Mouse (Mus musculus): ENCODE results near the gene Maco1.
"Not testable (repeated sequence)": the region's sequence is repeated elsewhere in the genome, so short reads cannot be mapped to it uniquely, and the experiment has no call there.

The Maco1 gene

DNA sequence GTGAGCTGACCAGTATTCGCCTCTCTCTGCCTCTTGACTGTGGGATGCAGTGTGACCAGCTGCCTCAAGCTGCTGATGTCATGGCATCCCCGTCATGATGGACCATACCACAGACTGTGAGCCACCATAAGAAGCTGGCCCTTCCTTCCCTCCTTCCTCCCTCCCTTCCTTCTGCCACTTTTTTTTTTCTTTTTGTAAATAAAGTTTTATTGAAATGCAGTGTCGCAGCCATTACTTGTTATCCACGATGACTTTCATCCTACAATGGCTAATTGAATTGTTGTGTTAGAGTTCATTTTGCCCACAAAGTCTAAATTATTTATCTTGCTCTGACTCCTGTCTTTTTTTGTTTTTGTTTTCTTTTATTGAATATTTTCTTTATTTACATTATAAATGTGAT, 5.3 kb upstream of the Maco1 start:
- no peak for DNase-seq (ENCODE audit: low spot score)

DNA sequence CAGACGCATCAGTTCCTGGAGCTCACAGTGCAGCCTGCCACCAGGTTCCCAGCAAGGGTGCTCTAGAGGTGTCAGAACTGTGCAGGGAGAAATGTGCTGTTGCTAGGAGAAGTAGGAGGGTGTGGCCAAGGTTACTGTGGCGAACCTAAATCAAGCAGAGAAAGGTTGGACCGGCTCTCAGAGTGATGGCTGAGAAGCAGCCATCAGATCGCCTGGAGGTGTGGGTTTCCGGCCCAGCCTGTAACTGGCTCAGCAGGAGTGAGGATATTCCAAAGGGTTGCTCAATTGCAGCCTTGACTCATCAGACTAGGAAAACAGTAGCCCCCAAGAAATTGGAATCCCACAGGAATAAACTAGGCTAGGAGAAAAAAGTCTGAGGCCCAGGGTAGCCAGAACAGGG, 3.4 kb upstream of the Maco1 start:
- no peak for DNase-seq (ENCODE audit: low spot score)

DNA sequence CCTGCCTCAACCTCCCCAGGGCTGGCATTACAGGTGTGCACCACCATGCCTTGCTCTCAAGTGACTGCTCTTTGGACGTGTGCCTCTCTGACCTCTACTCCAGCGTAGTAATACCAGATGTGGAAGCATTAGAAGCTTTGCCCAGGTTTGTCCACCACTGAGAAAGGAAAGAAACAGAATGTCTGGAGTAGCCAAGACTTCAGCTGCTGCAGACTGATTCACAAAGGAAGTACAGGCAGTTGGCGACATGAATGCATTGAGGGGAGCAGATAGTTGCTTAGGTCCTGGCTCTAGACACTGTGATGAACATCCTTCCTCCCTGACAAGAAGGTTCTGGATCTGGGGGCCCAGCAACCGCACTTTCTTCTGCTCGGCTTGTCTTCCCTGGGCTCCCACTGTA, 2.9 kb upstream of the Maco1 start:
- DNase-seq (ENCODE audit: low spot score) = no peak

DNA sequence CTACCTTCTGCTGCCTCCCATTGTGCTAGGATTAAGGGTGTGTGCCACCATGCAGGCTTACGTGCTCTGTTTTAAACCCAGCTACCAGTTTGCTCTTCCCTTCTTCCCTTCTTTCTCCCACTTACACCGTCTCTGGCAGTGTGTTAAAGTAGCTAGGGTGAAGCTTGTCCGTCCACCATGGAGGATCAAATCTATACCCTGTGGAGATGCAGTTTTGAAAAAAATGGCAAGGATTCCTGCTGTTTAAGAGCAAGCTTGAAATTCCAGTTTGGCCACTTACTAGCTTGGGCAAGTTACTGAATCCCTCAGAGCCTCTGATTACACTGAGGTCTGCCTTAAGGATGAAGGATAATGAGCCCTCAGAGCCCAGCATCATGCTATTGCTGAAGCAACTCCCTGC, 2.2 kb upstream of the Maco1 start:
- no peak for DNase-seq (ENCODE audit: low spot score)

DNA sequence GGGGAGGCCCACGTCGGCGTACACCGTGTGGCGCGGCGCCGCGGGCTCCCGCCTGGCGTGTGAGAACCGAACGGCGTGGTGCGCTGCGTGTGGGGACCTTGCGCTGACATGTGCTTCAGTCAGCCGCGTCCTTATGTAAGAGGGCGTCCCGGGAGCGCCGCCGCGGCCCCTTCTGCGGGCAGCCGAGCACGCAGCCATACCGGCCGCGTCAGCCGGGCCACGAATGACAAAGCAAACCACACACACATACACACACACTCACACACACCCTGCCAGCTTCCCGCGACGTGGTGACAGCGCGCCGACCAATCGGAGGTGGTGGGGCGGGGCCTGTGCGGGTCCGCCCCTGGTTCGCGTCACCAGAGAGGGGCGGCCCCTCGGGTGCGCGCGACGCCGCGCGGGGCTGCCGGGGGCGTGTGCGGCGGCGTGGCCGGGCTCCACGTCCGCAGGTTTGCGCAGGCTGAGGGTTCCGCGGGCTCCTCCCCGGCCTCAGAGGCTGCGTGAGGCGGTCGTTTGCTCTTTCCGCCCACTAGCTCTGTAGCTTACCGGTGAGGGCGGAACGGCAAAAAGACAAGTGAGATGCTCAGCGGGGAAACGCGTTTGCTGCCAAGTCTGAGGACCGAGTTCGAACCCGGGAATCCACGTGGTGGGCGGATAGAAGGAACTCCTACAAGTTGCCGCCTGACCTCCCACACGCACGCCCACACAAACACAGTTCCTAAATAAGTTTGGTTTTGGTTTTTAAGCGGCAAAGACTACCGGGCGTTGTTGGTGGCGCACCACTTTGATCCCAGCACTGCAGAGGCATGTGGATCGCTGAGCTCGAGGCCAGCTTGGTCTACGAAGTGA, 716 bp upstream of the Maco1 start:
- DNase-seq (ENCODE audit: low spot score) = peak; percentile 96

DNA sequence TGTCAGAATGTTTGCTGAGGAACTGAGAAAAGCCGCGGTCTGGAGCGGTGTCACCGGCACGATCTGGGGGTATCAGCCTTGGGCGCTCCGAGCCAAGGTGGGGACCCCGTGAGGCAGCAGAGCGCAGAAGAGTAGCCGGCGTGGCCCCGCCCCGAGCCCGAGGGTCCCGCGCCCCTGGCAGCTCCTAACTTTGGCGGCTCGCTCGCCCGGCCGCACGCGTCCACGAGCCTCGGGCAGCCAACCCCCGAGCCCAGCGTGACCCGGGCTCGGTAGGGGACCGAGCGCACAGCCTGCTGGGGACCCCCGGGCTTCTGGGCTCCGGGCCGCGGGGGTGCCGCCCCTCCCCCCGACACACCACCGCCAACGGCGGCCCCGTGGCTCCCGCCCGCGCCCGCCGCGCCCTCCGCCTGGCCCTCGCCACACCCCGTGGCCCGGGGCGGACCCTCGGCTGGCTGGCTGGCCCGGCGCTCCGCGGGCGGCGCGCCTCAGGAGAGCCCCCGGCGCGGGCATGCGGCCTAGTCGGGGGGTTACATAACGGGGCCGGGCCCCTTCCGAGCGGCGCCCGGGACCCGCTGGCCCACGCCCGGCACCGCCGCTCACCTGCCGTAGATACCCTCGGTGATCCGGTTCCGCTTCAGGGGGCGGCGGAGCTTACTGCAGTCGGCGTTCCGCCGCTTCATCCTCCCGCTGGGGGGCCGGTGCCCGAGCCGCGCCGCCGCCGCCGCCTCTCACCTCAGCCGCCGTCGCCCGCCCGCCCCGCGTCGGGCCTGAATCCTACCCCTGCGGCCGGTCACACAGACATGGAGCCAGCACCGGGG, 498 bp downstream of the Maco1 start:
- DNase-seq (ENCODE audit: low spot score) = no peak

DNA sequence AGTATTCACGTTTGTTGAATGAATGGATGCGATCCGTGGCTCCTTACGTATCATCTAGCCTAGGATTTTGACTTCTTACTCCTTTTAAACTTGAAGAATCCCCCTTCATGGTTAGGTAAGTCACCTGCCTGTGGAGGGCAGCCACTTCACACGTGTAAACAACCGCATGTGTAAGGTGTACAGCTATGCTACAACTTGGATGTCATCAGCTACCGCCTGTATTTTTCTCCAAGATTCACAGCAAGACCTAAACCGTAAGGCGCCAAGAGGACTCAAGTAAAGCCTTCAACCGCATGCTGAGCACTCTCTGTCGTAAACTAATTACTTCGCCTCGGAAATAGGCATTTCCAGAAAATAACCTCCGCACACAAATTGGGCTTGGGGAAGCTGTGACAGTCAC, 1.3 kb downstream of the Maco1 start:
- DNase-seq (ENCODE audit: low spot score) = peak; percentile 32

DNA sequence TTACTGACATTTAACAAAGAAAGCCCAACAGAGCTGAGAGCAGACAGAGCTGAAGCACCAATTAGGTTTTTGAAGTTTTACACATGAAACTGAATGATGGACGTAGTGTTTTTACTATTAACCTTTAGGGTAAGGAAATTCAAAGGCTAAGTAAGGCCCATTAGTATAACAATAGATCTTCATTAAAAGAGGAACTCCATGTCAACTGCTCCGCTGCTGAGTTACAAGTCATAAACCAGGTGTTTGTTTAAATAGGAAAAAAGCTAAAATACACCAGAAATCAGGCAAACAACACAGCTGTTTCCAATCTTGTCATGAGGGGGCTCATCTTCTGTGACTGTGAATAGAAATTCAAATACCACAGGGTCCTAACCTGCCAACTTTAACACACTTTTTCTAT, 1.9 kb downstream of the Maco1 start:
- DNase-seq (ENCODE audit: low spot score) = no peak

DNA sequence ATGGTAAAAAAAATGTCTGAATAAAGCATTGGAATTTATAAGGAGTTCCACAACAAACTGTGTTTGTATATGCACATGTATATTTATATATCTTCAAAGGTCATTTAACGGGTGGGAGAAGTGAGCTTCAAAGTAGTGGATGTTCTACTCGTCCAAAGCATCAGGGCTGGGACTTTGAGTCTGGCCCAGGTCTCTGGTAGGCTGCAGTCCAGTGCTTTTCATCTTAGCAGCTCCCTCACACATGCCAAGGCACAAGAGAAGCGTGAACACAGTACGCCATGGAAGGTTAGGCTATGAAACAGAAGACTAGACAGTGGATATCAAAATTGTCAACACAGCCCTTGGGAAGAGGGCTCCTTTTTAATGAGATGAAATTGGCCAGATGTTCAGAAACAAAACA, 2.6 kb downstream of the Maco1 start:
- DNase-seq (ENCODE audit: low spot score) = no peak

DNA sequence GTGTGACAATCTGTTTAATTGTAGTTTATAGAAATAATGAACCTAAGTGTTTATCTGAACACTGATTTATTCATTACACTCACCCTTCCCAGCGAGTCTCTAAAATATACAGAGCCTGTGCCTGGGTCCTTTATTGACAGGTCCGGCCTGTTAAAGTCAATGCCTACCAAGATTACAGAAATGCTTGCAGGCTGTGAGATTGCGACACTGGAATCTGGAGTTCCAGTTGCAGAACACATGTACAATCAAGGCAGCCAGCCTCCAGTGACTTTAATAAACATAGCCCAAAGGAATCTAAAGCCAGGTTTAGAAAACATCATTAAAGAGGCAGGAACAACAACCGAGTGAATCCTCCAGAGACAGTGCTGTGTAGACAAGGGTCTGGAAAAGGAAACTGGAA, 5.6 kb downstream of the Maco1 start:
- DNase-seq (ENCODE audit: low spot score) = no peak

DNA sequence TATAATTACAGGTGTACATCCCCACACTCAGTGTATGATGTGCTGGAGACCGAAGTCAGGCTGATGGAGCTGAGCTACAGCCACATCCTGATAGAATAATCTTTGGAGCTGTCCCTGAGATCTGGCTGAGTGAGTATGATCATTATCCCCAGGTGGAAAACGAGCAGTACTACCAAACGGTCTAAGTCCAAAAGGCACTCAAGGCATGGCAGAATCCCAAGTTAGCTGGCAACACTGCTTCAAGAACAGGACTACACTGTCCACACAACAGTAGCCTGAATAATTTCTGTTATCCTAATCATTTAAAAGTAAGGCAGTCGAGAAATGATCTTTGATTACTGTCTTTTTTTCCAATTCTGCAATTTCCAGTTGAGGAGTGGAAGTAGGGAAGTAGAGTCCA, 9.6 kb downstream of the Maco1 start:
- no peak for DNase-seq (ENCODE audit: low spot score)

DNA sequence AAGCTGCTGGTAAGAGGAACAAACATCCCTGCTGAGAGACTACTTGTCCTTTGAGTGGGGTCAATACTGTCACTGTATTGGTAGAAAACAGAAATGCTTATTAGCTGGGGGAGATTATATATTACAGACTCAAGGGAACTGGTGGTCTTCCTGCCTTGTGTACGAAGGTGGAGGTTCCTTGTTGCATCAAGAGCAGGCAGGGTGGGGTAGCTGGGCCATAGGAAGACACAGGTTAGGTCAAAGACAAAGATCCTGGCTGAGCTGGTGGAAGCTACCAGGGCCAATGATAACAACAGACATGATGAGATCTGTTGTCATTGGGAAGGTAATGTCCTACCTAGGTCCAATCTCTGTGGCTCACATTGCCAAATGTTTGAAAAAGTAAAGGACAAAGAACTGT, 12.9 kb downstream of the Maco1 start:
- no peak for DNase-seq (ENCODE audit: low spot score)

DNA sequence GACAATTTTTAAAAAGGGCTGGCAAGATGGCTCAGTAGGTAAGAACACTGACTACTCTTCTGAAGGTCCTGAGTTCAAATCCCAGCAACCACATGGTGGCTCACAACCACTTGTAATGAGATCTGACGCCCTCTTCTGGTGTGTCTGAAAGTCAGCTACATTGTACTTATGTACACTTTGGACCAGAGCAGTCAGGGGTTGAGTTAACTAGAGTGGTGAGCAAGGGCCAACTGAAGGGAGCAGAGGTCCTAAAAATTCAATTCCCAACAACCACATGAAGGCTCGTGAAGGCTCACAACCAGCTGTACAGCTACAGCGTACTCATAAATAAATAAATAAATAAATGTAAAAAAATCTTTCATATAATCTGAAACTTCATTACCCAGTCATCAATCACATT, 14.4 kb downstream of the Maco1 start:
- DNase-seq (ENCODE audit: low spot score) = not testable (repeated sequence)

DNA sequence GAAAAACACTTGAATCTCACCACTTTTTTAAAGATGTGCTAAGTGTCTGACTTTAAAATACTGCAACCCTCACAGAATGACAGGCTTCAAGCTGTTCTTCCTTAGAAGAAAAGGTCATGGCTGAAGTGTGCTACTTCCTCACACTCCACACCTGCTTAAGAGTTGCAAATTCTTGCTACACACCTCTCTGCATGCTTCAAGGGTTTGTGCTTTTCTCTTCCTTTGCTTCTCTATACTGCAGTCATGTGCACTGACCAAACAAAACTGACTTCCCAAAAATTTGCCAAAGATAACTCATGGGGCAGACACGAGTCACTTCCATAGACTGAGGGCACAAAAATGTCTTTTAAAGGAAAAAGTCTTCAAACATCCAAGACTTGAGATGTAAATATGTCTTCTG, 14.9 kb downstream of the Maco1 start:
- no peak for DNase-seq (ENCODE audit: low spot score)

DNA sequence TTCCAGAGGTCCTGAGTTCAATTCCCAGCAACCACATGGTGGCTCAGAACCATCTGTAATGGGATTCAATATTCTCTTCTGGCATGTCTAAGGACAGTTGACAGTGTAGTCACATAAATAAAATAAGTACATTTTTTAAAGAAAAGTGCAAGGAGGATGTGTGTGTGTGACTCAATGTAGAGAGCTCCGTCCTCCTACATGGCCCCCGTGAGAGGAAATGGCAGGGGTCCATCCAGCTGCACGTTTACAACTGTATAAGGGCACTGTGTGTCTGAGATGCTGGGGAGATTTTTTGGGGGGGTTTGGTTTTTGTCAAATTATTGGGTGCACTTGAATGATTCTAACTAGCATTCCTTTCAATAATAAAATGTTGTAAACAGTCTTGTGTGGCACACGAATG, 17.7 kb downstream of the Maco1 start:
- DNase-seq (ENCODE audit: low spot score) = no peak

DNA sequence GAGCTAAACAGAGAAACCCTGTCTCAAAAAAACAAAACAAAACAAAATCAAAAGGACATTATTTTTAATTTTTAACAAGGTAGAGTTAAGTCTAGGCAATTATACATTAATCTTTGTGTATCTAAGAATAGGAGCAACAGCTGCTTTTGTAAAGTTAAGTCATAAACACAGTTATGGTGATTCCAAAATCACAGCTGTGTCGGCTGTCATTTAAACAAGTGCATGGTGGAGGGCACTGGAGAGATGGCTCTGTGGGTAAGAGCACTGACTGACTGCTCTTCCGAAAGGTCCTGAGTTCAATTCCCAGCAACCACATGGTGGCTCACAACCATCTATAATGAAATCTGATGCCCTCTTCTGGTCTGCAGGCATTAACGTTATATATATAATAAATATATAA, 21.2 kb downstream of the Maco1 start:
- DNase-seq (ENCODE audit: low spot score) = no peak

DNA sequence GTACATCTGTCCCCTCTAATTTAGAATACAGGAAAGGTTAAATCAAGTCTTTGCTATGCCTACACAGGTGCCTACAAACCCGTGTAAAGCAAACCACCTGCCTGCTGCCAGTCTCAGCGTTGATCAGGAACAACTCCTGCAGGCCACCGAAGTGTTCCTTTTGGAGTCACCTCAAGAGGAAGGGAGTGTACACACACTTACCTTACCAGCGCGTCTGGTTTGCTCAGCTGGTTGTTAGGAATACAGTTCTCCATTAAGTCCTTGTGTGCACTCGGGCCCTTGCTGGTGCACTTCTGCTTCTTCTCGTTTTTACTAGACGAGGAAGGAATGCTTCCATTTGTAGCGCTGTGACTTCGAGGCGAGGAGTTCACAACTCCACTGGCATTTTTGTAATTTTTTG, 25.3 kb downstream of the Maco1 start:
- DNase-seq (ENCODE audit: low spot score) = no peak

DNA sequence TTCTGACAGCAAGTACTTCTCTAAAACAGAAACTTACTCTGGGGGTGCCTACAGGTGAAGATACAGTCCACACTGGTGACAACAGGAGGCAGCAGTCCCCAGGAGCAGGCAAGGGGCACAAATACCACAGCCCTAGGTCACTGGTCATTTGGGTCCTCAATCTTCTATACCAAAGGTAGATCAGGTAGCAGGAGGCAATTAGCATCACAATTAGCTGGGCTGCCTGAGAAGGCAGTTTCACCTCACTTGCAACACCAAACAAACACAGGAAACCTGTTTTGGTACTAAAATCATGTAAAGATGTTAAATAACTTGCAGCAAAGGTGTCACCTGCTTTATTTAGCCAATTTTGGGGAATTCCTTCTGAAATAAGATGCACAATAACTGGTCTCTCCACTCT, 26.8 kb downstream of the Maco1 start:
- no peak for DNase-seq (ENCODE audit: low spot score)

DNA sequence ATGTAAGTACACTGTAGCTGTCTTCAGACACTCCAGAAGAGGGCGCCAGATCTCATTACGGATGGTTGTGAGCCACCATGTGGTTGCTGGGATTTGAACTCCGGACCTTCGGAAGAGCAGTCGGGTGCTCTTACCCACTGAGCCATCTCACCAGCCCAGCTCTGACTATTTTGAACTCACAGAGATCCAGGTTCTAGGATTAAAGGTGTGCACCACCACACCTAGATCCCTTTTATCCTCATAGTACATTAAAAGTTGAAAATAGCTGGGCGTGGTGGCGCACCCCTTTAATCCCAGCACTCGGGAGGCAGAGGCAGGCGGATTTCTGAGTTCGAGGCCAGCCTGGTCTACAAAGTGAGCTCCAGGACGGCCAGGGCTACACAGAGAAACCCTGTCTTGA, 27.3 kb downstream of the Maco1 start:
- not testable (repeated sequence) for DNase-seq (ENCODE audit: low spot score)

DNA sequence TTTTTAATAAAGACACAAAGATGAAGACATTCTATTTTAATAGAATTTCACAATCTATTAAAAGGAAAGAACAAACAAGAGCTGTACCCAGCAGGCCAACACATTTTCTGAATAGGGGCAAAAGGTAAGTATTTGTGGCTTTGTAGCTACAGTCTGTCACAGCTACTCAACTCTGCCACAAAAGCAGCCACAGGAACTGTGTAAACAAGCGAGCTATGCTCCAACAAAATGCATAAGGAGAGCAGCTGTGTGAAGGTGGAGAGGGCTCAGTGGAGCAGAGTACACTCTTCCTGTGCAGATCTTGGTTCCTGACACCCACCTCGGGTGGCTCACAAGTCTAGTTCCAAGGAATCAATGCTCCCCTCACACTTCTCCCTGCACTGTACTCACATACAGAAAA, 29.6 kb downstream of the Maco1 start:
- no peak for DNase-seq (ENCODE audit: low spot score)

DNA sequence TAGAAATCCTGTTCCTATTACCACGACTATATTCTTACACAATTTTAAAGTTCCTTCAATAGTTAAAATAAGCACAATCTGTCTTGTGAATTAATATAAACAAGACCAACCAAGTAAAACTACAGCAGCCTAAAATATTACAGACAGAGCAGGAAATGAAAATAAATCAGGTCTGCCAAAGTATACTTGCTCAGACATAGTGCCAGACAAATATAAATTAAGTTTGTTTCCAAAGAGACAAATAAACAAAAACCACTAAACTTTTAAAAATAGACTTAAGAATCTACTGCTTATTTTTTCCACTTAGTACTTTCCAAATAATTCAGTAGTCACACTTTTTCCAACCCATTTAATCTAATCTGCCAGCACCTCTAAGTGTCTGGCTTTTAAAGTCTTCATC, 32.1 kb downstream of the Maco1 start:
- DNase-seq (ENCODE audit: low spot score) = no peak

DNA sequence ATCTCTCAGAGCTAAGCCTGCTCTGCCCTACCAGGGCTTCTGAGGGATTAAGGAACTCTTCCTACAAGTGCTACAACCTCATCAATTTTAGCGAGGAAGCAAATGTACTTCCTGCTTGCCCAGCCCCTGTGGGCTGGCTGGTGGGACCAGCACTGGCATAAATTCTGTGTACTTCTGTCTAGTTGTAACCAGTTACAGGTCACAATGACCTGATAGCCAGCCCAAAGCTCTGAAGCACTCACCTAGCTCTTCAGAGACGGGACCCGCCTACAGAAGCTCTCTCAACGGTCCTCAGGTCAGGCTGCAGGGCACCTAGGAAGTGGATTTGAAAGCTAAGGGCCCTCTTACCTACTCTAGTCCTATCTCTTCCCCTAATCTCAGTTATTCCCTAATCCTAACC, 35.4 kb downstream of the Maco1 start:
- DNase-seq (ENCODE audit: low spot score) = no peak

DNA sequence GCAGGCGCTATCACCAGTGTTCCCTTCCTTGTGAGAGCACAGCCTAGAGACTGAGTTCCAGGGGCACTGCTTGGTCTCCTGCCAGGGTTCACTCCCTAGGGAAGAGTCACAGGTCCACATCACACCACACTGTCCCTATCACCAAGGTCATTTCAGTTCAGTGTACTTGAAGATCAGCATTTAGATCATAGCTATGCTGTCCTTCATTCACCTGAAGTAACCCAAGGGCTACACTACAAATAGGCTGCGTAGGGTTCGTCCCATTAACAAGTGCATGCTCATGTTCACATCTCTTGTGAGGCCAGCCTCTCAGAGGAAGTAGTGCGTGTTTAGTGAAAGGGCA, 38.9 kb downstream of the Maco1 start:
- DNase-seq (ENCODE audit: low spot score) = no peak
